Mouse (Mus musculus) heart, postnatal 0 days (tissue): ENCODE data around the gene Camta1. TPM values are rescaled to one million over a fixed set of nuclear protein-coding genes. Genes with fewer than 3 reads are reported as not detected.

Experiments
- ATAC-seq: fragments of 200-750 bp; cut with Nextera tagmentation; 2 replicates; pipeline ENCODE4 v1.8.0; 2017; ENCODE audit warnings: low read depth, moderate number of reproducible peaks, moderate library complexity; ENCODE audit not compliant: insufficient read depth
- DNase-seq: peaks from one replicate; pipeline ENCODE4 v3.0.0-alpha.2; 2016; ENCODE audit warnings: low spot score
- H3K27ac ChIP-seq: fragments of 300-500 bp; sonication (generic); 2 replicates; pipeline ENCODE4 v1.5.1; 2014; ENCODE audit warnings: low read depth, mild to moderate bottlenecking
- H3K27me3 ChIP-seq: fragments of 300-500 bp; sonication (generic); 2 replicates; pipeline ENCODE4 v1.6.1; 2014; ENCODE audit warnings: low read length, mixed read lengths; ENCODE audit not compliant: control insufficient read depth, insufficient read depth
- H3K36me3 ChIP-seq: fragments of 300-500 bp; sonication (generic); replicated peaks from 2 replicates; pipeline ENCODE4 v1.6.1; 2014; ENCODE audit warnings: low read length, mixed read lengths; ENCODE audit not compliant: control insufficient read depth, insufficient read depth
- H3K4me1 ChIP-seq: fragments of 300-500 bp; sonication (generic); 2 replicates; pipeline ENCODE4 v1.6.1; 2014; ENCODE audit warnings: antibody characterized with exemption; ENCODE audit not compliant: control insufficient read depth, insufficient read depth
- H3K4me2 ChIP-seq: fragments of 300-500 bp; sonication (generic); 2 replicates; pipeline ENCODE4 v1.6.1; 2014; ENCODE audit warnings: low read depth, mild to moderate bottlenecking, low read length, moderate library complexity
- H3K4me3 ChIP-seq: fragments of 300-500 bp; sonication (generic); 2 replicates; pipeline ENCODE4 v1.5.1; 2014; ENCODE audit warnings: low read depth, low read length
- H3K9ac ChIP-seq: fragments of 300-500 bp; sonication (generic); replicated peaks from 2 replicates; pipeline ENCODE4 v1.6.1; 2014; ENCODE audit warnings: low read depth, low read length, mixed read lengths
- H3K9me3 ChIP-seq: fragments of 300-500 bp; sonication (generic); replicated peaks from 2 replicates; pipeline ENCODE4 v1.6.1; 2016; ENCODE audit warnings: low read length; ENCODE audit not compliant: control insufficient read depth
- CTCF ChIP-seq: IDR thresholded peaks from 2 replicates; pipeline ENCODE4 v1.5.1; 2016; ENCODE audit warnings: antibody characterized with exemption, control low read depth, low read depth
- EP300 ChIP-seq: IDR thresholded peaks from 2 replicates; pipeline ENCODE4 v1.6.1; 2016; ENCODE audit warnings: antibody characterized with exemption, low read depth
- WGBS: fragments of 180-500 bp; shearing (Covaris S2); extraction: QIAGEN DNeasy Blood & Tissue Kit; methylation state at CpG from one replicate; pipeline ENCODE4 v1.1.7; 2014; 5-methylcytosine and 5-hydroxymethylcytosine counted together
- polyA plus RNA-seq: library from polyadenylated mRNA; unstranded; fragments of >200 nt; fragmentation: Nextera tagmentation; extraction: Ambion mirVana; gene quantifications from 2 replicates; pipeline ENCODE4 v1.2.1, GENCODE M21; 2015
- total RNA-seq: library from RNA; depleted of rRNA; stranded (reverse); fragments of >200 nt; gene quantifications from 2 replicates; pipeline ENCODE4 v1.2.3, GENCODE M21; 2014; ENCODE audit warnings: low replicate concordance

Gene Camta1
- total and polyA plus RNA-seq, 2 experiments from 2014 or later, result 72.7 to 240 TPM

- 42% methylated on average over 3 of the region's 3 CpGs for WGBS
- Histone ChIP-seq H3K27me3 (0 out of 2 replicates have a peak, but pooled peaks cover 6% of the 10 kb centered on the region), H3K4me1 (no peaks in the 10 kb centered on the region), H3K27ac (no peak overlapping the region), H3K9ac (no peak overlapping the region), H3K9me3 (no peaks in the 10 kb centered on the region), H3K4me2 (no peak overlapping the region), H3K4me3 (no peak overlapping the region), H3K36me3 (no peaks in the 10 kb centered on the region)
- DNase-seq (no peak), ATAC-seq (no peak)
- TF ChIP-seq CTCF, result no peak
- TF ChIP-seq EP300, result no peak
These were observed 690.6 kb downstream of the Camta1 start for GRCm38 (mm10) chr4:151171117-151171516.

GRCm38 (mm10) chr4:151170658-151171057 lies 691.0 kb downstream of the Camta1 start:
- 0 out of 2 replicates have a peak, but pooled peaks cover 4% of the 10 kb centered on the region for H3K4me1 ChIP-seq
- DNase-seq (no peak), ATAC-seq (no peak)
- WGBS, result 51% methylated on average over 18 of the region's 18 CpGs
- TF ChIP-seq EP300 (no peak), CTCF (no peak)
- H3K27me3 ChIP-seq, result 0 out of 2 replicates have a peak, but pooled peaks cover 6% of the 10 kb centered on the region
- no peaks in the 10 kb centered on the region for H3K9me3 ChIP-seq
- H3K4me3 ChIP-seq, result no peak overlapping the region
- no peak overlapping the region for H3K4me2 ChIP-seq
- H3K27ac ChIP-seq, result no peak overlapping the region
- H3K9ac ChIP-seq, result no peak overlapping the region
- no peaks in the 10 kb centered on the region for H3K36me3 ChIP-seq

DNA sequence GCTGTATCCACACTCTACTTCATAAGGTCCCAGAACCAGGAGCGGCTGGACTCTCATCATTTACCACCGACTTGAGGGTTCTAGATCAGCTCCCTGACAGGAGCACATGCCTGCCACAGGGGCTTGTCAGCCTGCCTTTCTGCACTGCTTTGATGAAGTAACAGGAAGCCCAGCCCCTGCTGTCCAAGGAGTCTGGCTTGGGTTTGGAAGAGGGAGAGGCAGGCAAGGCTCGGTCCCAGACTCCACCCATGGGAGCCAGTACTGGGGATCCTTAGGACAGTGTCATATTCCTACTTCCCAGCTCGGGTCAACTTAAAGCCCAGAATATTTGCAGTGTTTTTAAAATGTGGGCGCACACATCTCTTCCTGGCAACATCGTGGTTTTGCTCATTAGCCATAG lies 694.7 kb downstream of the Camta1 start:
- Histone ChIP-seq H3K4me2 (no peak overlapping the region), H3K27me3 (peaks cover 16% of the 10 kb centered on the region), H3K36me3 (no peaks in the 10 kb centered on the region), H3K4me3 (no peak overlapping the region), H3K4me1 (0 out of 2 replicates have a peak, but pooled peaks cover 5% of the 10 kb centered on the region), H3K9me3 (no peaks in the 10 kb centered on the region), H3K27ac (no peak overlapping the region), H3K9ac (no peak overlapping the region)
- TF ChIP-seq EP300, result no peak
- no peak for TF ChIP-seq CTCF
- DNase-seq (no peak), ATAC-seq (no peak)
- 72% methylated on average over 6 of the region's 6 CpGs for WGBS

- WGBS, result 4% methylated on average over 10 of the region's 10 CpGs
- H3K9me3 ChIP-seq, result no peaks in the 10 kb centered on the region
- DNase-seq, result peak; percentile 77
- H3K4me3 ChIP-seq, result no peak overlapping the region
- 0 out of 2 replicates have a peak, but pooled peaks cover 5% of the 10 kb centered on the region for H3K4me1 ChIP-seq
- ATAC-seq, result peak; percentile 73
- TF ChIP-seq CTCF (no peak), EP300 (no peak)
- no peaks in the 10 kb centered on the region for H3K36me3 ChIP-seq
- H3K27ac ChIP-seq, result no peak overlapping the region
- H3K27me3 ChIP-seq, result peaks cover 24% of the 10 kb centered on the region
- H3K9ac ChIP-seq, result no peak overlapping the region
- H3K4me2 ChIP-seq, result no peak overlapping the region
These were observed 696.1 kb downstream of the Camta1 start for GRCm38 (mm10) chr4:151165539-151165938.

DNA sequence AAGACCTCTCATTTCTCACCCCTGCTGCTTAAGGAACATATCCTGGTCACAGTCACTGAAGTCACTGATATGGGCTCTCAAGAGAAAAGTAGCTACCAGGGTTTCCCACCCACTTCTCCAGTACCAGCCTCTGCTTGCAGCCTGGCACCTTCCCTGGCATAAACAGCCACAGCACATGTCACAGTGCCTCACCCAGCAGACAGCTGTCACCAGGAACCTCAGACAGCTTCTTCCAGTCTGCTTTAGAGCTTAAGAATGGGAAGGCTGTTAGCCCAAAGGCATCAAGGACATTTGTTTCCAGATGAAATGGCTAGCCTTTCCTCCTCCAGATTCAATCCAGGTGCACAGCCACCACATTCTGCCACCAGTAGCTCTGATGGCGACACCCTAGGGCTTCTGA lies 697.4 kb downstream of the Camta1 start:
- H3K4me1 ChIP-seq, result 0 out of 2 replicates have a peak, but pooled peaks cover 5% of the 10 kb centered on the region
- TF ChIP-seq EP300, result no peak
- TF ChIP-seq CTCF, result no peak
- no peak overlapping the region for H3K4me2 ChIP-seq
- H3K4me3 ChIP-seq, result no peak overlapping the region
- H3K27me3 ChIP-seq, result peaks cover 24% of the 10 kb centered on the region
- WGBS, result 78% methylated on average over 1 of the region's 1 CpGs
- no peak overlapping the region for H3K9ac ChIP-seq
- DNase-seq (no peak), ATAC-seq (no peak)
- H3K36me3 ChIP-seq, result no peaks in the 10 kb centered on the region
- H3K27ac ChIP-seq, result no peak overlapping the region
- H3K9me3 ChIP-seq, result no peaks in the 10 kb centered on the region

- Histone ChIP-seq H3K4me1 (0 out of 2 replicates have a peak, but pooled peaks cover 5% of the 10 kb centered on the region), H3K27me3 (peaks cover 23% of the 10 kb centered on the region), H3K4me2 (no peak overlapping the region), H3K27ac (no peak overlapping the region), H3K4me3 (no peak overlapping the region), H3K9ac (no peak overlapping the region), H3K9me3 (no peaks in the 10 kb centered on the region), H3K36me3 (no peaks in the 10 kb centered on the region)
- DNase-seq (no peak), ATAC-seq (no peak)
- WGBS, result 37% methylated on average over 6 of the region's 6 CpGs
- TF ChIP-seq EP300, result no peak
- TF ChIP-seq CTCF, result no peak
These were observed 699.8 kb downstream of the Camta1 start for GRCm38 (mm10) chr4:151161869-151162268.
